Mouse (Mus musculus) urinary bladder, postnatal 14 days (tissue): Measurements from ENCODE around the gene Ssbp3.

Experiments
- DNase-seq: peaks from one replicate; pipeline ENCODE4 v3.0.0; 2021; ENCODE audit warnings: low spot score

Gene Ssbp3

DNA sequence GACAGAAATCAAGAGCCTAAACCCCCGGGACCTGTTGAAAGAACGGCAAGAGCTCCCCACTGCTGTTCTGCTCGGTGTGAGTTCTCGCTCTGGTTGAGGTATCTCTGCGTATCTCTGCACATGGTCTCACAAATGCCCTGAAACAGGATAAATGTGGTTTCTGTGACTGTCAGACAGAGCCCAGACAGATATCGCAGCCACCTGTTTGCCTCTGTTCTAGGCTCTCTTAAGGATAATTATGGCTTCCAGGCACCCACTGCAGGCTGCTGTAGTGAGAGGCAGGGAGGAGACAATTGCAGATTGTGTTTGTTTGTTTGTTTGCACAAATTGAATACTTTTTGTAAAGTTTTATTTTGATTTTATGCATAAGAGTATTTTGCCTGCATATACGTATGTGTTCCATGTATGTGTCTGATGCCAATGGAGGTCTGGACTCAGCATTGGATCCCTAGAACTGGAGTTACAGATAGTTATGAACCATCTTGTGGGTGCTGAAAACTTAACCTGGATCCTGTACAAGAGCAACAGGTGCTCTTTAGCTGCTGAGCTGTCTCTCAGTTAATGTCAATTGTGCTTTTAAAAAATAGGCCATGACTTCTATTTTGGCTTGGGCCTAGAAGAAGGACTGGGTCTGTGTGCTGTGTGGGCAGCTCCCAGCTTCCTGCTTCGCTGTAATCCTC lies 101.0 kb downstream of the Ssbp3 start:
- no peak for DNase-seq

DNA sequence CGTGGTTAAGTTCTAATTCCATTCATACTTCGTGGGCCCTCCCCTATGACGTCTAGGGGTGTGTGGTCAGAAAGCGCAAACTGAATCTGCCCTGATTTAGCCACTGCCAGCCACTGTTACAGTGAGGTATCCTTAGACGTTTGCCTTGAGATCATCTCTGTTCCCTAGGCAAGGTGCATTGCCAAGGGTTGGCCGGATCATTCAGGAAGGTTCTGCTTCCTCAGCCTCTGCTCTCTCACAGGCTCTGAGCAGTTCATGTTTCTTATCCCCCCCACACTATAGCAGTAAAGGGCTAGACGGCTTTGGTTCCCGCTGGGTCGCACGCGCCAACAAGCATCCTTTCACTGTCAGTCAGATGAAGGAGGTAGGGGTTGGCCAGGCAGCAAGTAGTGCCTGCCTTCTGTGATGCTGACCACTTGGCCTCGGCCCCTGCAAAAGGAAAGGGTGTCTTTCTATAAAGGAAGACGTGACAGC lies 101.5 kb downstream of the Ssbp3 start:
- peak; percentile 23 for DNase-seq

DNA sequence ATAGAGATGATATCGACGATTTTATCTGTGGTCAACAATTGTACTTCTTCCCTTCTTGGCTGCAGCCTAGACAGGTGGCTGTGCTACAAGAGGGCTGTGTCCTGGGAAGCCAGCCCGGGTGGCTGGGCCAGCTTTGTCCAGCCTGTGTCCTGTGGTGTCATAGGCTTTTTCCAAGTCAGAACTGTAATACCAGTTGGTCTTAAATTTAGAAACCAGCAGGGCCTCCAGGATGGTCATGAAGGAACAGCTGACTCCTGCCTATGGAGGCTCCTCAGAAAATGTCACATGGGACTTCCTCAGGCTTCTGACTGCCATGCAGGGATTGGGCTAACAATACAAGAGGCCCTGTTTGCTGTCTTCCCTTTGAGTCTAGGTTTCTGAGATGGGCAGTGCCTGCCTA lies 102.1 kb downstream of the Ssbp3 start:
- no peak for DNase-seq

DNA sequence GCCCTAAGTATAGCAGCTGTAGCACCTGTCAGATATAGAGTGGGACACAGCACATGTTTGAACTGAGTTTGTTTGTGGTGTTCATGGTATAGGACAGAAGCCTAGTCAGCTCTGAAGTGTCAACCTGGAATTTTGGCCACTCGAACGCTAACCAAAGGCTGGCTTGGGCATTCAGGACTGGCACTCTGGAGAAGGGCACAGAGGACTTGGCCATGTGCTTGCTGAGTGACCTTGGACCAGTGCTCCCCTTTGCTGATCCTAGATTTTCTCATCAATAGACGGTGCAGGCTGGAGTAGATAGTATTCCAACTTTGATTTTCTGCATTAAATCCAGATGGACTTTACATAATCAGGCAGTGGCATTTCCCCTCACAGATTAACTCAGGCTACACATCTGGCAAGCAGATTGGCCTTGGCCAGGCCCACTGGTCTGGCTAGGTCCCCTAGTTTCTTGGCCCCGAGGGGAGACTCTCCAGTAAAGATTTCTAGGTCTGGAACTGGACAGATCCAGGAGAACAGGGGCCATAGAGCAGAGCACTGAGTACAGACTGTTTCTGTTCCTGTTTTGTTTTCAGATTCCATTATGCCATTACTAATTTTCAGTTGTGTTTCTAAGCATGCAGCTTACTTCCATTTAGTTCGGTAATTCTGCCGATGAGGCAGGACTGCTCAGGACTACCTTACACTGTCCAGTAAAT lies 102.8 kb downstream of the Ssbp3 start:
- no peak for DNase-seq

DNA sequence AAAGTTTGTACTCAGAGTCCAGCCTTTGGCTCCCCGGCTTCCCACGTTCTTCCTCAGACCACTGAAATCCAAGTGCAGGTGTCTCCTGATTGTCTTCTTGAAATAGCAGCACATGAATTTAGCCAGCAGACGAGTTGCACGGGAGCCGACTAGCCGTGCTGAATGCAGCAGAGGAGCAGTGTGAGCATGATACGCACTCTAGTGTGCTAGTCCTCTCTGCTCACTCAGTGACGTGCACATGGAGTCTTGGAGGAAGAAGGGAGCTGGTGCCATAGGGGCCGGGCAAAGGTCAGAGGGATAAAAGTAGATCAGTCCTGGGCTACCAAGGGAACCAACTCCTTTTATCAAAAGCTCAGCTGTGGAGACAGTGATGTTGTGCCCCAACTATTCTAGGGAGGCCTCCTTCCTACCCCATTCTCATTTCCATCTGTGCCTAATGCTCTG lies 103.3 kb downstream of the Ssbp3 start:
- DNase-seq: no peak

DNA sequence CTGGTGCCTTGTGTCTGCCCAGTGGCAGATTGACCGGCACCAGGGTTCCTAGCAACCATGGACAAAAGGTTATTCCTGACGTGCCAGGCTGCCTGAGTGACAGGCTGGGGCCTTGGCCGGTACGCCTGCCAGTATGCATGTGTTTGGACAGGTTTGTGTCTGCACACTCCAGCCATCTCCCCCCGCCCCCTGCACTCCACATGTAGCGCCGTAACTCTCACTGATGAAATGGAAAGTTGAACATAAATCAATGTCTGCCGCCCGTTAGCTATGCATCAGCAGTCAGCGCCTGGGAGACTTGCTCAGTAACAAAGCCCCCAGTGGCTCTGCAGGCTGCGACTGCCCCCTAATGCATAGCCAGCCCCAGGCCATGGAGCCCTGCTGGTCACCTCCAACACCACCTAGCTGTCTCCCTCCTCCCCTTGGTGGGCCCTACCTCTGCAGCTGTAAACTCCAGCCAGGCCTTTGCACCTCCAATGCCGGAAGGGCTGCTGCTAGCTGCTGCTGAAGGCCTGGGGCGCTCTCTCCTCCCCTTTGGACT lies 105.5 kb downstream of the Ssbp3 start:
- peak; percentile 35 for DNase-seq

DNA sequence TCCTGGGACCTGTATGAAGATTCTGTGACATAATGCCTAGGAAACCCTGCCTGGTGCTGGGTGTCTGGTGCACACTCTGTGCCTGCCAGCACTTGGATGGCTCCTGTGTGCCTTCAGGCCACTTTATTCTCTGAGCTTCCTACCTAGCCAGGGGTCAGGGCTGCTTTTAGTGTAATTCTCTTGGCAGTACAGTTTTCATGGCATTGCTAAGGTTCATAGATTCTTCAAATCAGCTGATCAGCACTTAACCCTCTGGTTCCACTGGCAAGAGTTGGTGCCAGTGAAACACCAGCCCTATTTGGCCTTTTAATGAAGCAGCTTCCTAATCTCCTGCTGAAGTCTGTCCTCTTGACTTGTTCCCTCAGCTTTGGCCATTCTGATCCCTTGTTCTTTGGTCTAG lies 106.8 kb downstream of the Ssbp3 start:
- no peak for DNase-seq

DNA sequence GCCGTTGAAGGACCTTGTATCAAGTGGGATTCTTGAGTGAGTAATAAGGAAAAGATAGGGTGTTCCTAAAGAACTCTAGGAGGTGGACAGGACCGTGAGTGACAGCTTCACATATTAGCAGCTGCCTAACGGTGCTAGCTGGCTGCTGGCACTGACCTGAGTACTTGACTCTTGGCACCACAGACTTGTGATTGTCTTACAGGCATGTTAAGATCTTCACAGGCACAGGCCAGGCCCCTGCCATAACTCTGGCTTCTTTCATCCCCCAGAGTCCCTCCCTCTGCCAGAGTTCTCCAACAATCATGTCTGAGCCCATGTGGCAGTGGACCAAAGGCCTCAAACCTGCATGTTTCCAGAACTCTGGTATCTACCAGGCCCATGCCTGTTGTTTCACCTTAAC lies 108.0 kb downstream of the Ssbp3 start:
- DNase-seq: no peak

DNA sequence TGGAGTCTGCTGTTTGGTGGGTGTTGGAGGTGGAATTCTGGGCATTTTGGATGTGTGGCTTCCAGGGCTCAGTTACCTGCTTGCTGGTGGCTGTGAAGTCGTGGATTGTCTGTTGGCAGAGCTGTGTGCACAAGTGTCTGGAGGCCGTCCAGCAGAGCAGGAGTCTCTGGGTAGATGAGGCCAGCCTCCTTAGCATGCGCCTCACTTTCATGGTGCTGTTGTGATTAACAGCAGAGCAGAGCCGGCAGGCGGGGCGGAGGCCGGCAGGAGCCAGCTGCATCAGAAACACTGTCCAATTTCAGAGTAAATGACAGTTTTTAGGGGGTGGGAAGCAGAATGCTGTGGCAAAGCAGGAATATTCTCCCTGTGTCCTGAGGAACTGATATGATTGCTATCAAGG lies 108.5 kb downstream of the Ssbp3 start:
- peak; percentile 22 for DNase-seq

DNA sequence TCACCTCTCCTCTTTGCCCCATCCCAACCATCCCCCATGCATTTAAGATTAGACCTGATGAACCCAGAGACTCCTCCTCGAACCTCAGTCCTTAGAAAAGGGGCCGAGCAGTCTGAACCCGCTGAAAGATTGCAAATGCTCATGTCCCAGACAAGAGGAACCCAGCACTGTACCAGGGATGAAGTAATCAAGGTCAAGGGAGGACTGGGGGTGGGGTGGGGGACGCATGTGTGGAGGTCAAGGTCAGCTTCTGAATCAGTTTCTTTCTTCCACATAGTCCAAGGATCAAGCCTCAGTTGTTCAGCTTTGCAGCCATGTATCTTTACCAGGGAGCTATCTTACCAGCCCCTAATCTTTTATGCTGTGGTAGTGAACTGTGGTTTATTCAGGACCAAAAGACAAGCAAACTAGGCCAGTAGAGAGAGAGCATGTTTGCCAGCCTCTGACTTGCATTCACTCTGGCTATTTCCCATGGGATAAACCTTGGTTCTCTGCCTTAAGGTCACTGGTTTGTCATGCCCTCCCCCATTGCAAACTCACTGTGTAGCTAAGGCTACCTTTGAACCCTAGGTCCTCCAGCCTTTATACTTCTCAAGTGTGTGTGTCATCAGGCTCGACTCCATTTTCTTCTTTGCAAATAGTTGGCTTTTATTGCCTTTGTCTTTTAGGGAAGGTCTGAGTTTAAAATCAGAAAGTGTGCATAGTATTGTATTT lies 109.9 kb downstream of the Ssbp3 start:
- DNase-seq: no peak

DNA sequence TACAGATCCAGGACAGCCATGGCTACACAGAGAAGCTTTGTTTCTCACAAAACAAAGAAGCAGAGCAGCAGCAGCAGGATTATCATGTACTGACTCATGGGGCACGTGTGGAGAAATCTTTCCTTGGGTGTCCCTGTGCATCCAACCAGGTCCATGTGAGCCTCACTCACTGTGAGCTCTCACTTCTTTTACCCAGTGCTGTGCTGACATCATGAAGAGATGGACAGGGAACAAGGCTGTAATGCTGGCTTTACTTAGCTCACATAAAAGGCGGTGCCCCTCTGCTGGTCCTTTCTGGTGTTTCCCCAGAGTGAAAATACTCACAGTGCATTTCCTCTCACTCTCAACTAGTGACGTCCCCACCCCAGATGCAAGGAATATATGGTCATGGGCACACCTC lies 111.0 kb downstream of the Ssbp3 start:
- no peak for DNase-seq

DNA sequence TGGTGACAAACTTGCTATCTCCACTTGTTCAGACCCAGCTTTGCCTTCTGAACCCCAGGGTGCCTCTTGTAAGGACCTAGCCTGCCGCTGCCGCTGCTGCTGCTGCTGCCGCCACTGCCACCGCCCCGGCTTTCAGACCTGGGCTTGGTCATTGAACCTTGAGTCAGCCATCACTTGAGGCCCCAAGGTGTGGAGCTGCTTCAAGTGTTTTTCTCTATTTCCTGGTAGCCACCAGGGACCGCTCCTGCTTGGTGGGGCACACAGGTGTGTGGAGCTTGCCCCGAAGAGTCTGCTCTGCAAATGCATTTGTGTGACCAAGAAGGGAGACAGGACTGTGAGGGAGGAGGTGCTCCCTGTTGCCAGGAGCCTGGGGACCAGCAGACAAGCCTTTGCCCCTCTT lies 114.4 kb downstream of the Ssbp3 start:
- DNase-seq: no peak

DNA sequence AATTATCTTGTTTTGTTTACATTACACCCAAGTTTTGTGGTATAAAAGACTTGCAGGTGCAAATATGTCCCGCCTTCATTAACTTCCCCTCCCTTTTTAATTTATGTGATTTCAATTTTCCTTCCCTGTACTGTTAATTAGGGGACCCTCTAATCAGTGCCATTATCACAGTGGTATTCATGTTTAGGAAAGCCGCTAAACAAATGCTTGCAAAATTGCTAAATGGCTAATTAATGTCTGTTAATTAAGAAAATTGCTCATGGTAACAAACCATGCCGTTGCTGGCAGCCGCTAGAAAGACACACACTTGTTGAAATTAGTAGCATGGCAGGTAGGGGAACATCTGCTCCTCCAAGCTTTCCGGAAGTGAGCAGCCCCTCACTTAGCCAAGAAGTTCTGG lies 114.9 kb downstream of the Ssbp3 start:
- no peak for DNase-seq

DNA sequence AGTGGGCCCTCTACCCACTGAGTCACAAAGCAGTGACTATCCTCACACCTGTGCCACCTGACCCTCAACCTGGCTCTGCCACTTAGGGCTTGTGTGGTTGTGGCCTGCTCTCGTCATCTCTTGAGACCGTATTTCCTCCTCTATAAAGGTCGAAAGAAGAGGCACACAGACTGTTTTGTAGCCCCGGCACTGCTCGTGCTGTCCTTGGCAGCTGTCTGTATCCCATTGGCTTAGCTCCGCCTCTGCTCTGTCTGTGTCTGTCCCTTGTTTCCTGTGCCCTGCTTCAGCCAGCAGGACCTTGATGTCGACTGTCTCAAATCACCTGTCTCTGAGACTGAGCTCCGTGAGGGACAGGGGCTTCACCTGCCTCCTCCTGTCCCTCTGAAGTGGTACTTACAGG lies 116.0 kb downstream of the Ssbp3 start:
- DNase-seq: no peak

DNA sequence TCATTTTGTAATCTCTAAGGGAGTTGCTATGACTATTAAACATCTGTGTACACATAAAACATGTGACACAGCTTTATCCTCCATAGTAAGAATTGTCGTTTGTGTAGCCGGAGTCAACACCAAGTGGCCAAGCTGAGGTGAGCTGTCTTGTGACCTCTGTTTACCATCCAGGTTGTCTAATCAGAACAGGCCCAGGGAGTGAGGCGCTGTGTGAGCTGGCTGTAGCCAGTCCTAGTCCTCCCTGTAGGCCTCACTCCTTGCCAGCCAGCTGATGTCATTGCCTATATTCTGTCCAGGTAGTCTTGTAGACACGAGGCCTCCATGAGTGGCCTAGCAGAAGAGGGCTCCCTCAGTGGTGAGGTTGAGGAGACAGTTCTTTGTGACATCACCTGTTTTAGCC lies 125.2 kb downstream of the Ssbp3 start:
- DNase-seq: no peak

DNA sequence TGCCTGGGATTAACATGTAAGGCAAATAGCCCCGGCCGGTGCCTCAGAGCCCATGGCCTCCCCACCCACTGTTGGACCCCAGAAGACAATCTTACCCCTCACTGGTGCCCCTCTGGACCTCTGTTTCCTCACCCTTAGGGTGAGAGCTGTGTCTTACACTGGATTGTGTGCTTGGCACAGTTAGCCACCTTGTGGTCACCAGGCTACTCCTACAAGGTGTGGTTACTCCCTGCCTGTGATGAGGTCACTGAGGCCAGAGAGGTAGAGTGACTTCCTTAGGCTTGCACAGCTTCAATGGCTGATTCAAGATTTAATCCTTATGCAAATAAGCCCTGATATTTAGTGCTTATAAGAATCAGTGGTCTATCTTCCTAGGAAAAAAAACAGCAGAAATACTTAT lies 126.5 kb downstream of the Ssbp3 start:
- no peak for DNase-seq

DNA sequence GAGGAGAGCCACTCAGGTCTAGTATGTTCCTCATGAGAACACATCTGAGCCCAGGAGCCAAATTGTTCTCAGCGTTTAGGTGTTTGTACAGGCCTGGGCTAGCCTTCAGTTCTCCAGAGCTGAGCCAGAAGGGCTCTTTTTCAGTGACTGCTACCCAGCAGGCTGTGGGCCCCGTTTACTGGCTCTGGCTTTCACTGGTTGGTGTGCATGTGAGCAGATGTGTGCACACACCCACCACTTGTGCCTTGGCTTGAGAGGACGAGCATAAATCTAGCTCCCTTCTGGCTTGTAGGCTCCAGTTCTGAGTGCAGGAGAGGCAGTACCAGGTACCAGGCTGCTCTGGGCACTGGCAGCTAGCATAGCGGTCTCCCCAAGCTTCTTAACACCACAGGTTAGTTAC lies 127.8 kb downstream of the Ssbp3 start:
- DNase-seq: no peak

DNA sequence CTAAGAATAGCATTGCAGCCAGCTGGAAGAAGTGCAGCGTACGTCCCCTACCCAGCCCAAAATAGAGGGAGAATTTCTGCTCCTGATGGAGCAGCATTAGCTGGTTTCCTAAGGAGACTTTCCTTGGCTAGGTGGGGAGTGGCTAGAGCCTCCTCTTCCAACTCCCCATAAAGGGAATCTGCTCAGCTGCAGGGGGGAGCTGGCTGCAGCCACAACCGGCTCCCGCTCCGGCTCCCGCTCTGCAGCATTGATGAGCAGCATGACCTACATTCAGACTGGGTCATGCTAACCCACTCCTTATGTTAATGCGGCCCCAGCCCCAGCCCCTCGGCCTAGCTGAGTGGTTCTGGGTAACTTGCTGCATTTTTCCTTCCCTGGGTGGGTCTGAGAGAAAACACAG lies 128.8 kb downstream of the Ssbp3 start:
- no peak for DNase-seq

DNA sequence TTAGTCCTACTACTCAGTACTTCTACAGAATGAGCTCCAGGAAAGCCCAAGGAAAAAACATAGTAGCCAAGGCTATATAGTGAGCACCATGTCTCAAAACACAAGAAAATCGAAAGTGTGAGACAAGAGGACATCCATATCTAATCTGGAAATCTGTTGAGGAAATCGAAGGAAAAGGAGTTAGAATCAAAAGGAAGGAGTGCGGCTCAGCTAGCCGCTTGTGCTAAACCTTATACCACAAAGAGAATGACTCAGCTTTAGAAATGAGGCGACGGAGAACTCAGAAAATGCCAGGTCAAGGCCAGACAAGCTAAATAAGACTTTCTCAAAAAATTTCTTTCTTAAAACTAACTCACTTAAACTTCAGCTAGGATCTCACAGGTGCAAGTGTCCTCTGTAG lies 131.8 kb downstream of the Ssbp3 start:
- no peak for DNase-seq

DNA sequence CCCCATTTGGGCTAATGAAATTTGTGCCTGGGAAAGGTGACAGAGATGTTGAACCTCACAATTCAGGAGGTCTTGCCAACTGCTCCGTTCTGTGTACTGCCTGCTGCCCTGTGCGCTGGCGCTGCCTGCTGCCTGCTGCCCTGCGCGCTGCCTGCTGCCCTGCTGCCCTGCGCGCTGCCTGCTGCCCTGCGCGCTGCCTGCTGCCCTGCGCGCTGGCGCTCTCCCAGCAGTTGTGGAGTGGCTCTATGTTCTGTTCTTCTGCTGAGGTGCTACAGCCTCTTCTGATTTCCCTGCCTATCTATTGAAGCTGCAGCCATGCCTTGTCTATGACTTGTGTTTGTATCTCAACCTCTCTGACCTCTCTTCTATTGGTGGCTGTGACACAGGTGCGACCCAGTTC lies 134.7 kb downstream of the Ssbp3 start:
- DNase-seq: no peak

DNA sequence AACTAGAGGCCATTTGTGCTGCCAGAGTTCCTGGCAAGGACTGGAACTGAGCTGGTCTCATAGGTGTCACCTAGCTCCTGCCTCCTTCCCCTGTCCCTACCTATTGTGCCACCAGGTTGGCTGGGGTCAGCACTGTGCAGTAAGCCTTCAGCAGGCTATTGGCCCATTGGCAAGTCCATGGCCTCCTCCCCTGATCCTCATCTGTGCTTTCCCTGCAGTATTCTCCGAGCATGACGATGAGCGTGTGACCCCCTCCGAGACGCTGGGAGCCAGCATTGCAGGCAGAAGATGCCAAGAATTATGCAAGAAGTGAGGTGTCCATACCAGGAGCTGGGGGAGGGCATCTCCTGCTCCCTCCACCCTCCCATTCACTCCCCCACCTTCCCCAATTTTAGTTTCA lies 137.3 kb downstream of the Ssbp3 start:
- no peak for DNase-seq

DNA sequence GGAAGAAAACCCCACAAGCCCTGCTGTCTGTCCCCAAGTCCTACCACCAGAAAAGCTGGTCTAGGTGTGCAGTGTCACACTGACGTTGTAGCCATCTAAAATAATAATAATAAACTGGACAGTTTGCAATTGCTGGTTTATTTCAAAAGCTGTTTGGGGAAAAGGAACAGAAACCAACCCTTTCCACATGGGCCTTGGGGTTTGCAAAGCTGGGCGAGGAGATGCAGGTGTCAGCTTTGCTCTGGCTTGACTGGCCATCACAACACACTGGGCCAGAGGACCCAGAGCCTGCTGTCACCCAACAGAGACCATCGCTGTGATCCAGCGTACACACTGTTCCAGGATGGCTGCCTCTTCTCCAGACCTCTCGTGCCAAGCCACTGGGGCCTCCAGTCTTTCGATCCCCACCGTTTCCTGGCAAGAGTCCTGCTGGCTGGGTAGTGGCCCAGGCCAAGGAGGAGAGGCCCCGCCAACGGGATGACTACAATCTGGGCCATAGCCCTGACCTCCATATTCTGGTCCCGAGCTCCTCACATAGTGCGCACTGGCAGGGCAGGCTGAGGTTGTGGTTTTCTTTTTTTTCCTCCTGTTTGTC lies 138.2 kb downstream of the Ssbp3 start:
- DNase-seq: peak; percentile 44

DNA sequence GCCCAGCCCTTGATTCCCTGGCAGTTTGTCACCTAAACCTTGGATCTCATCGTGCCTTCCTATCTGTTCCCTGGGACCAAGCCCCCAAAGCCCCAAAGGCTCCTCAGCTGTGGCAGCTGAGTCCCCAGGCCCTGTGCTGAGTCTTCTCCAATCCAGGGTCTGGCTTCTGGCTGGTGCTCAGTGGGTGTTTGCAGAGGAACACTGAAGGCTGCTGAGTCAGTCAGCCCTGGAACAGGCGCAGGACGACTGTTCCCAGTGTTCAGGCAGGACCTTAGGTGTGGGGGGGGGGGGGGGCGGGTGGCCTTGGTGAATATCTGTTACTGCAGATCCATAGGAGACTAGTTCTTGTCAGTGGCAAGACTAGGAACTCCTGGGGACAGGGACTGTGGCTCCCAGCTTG lies 141.4 kb downstream of the Ssbp3 start:
- DNase-seq: no peak
